Mouse (Mus musculus) embryonic facial prominence, embryonic 14.5 days (tissue): ENCODE data around the gene Unc5b. TPM values are rescaled to one million over a fixed set of nuclear protein-coding genes. Genes with fewer than 3 reads are reported as not detected.

Source experiments
- ATAC-seq: fragments of 200-750 bp; cut with Nextera tagmentation; 2 replicates; pipeline ENCODE4 v1.8.0; 2017; ENCODE audit warnings: low read depth, moderate number of reproducible peaks, moderate TSS enrichment
- DNase-seq: peaks from one replicate; pipeline ENCODE4 v3.0.0-alpha.2; 2015; ENCODE audit warnings: low spot score
- H3K27ac ChIP-seq: fragments of 300-500 bp; sonication (generic); replicated peaks from 2 replicates; pipeline ENCODE4 v1.5.1; 2014; ENCODE audit warnings: low read depth, mild to moderate bottlenecking, low read length, moderate library complexity
- H3K27me3 ChIP-seq: fragments of 300-500 bp; sonication (generic); replicated peaks from 2 replicates; pipeline ENCODE4 v1.6.1; 2014; ENCODE audit warnings: low read length; ENCODE audit not compliant: control insufficient read depth, insufficient read depth
- H3K36me3 ChIP-seq: fragments of 300-500 bp; sonication (generic); 2 replicates; pipeline ENCODE4 v1.6.1; 2014; ENCODE audit warnings: low read length, mixed read lengths; ENCODE audit not compliant: control insufficient read depth, insufficient read depth
- H3K4me1 ChIP-seq: fragments of 300-500 bp; sonication (generic); 2 replicates; pipeline ENCODE4 v1.6.1; 2014; ENCODE audit warnings: antibody characterized with exemption, low read length; ENCODE audit not compliant: control insufficient read depth, insufficient read depth
- H3K4me2 ChIP-seq: fragments of 300-500 bp; sonication (generic); 2 replicates; pipeline ENCODE4 v1.6.1; 2014; ENCODE audit warnings: low read depth, mild to moderate bottlenecking, low read length, moderate library complexity, mixed read lengths
- H3K4me3 ChIP-seq: fragments of 300-500 bp; sonication (generic); 2 replicates; pipeline ENCODE4 v1.5.1; 2014; ENCODE audit warnings: low read depth, mild to moderate bottlenecking, low read length
- H3K9ac ChIP-seq: fragments of 300-500 bp; sonication (generic); 2 replicates; pipeline ENCODE4 v1.6.1; 2014; ENCODE audit warnings: low read depth, mild to moderate bottlenecking, low read length, moderate library complexity, mixed read lengths
- H3K9me3 ChIP-seq: fragments of 300-500 bp; sonication (generic); 2 replicates; pipeline ENCODE4 v1.6.1; 2016; ENCODE audit warnings: low read length; ENCODE audit not compliant: control insufficient read depth
- WGBS: fragments of 180-500 bp; shearing (Covaris S2); extraction: QIAGEN DNeasy Blood & Tissue Kit; methylation state at CpG from one replicate; pipeline ENCODE4 v1.1.7; 2014; 5-methylcytosine and 5-hydroxymethylcytosine counted together
- polyA plus RNA-seq: library from polyadenylated mRNA; unstranded; fragments of >200 nt; fragmentation: Nextera tagmentation; extraction: Ambion mirVana; gene quantifications from 2 replicates; pipeline ENCODE4 v1.2.1, GENCODE M21; 2014

Gene Unc5b
- polyA plus RNA-seq, 1 experiment from 2014 or later = 6.6 TPM

GRCm38 (mm10) chr10:60726896-60727295 is 104.5 kb downstream of the Unc5b start:
- Histone ChIP-seq H3K36me3 (peaks cover 6% of the 10 kb centered on the region; the same call in 1 of the 2 replicates), H3K27me3 (no peaks in the 10 kb centered on the region), H3K9me3 (no peaks in the 10 kb centered on the region), H3K9ac (no peak overlapping the region), H3K4me2 (no peak overlapping the region), H3K4me3 (no peak overlapping the region), H3K4me1 (no peaks in the 10 kb centered on the region), H3K27ac (no peak overlapping the region)
- ATAC-seq (no peak), DNase-seq (no peak)
- 73% methylated on average over 3 of the region's 3 CpGs for WGBS

DNA sequence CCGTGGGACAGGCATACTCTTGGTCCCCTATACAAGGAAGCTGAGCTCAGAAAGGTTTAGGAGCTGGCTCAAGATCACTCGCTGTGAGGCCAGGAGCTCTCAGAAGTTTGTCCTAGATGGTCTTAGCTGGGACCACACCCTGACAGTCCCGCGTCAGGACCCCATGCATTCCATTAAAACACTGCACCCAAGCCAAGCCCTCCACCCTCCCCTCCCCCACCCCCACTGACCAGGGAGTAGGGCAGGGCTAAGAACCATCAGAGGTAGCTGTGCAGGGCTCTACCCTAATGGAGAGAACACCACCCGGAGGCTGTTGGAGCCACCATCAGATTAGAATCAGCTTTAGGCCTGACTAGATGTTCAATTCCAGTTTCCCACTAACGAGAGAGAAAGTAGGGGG is 106.9 kb downstream of the Unc5b start:
- no peak for ATAC-seq
- Histone ChIP-seq H3K9me3 (no peaks in the 10 kb centered on the region), H3K36me3 (peaks cover 6% of the 10 kb centered on the region; the same call in 1 of the 2 replicates), H3K27me3 (no peaks in the 10 kb centered on the region), H3K9ac (no peak overlapping the region), H3K4me2 (no peak overlapping the region), H3K4me3 (no peak overlapping the region), H3K4me1 (no peaks in the 10 kb centered on the region), H3K27ac (no peak overlapping the region)
- WGBS = 77% methylated on average over 6 of the region's 6 CpGs
- DNase-seq = no peak

DNA sequence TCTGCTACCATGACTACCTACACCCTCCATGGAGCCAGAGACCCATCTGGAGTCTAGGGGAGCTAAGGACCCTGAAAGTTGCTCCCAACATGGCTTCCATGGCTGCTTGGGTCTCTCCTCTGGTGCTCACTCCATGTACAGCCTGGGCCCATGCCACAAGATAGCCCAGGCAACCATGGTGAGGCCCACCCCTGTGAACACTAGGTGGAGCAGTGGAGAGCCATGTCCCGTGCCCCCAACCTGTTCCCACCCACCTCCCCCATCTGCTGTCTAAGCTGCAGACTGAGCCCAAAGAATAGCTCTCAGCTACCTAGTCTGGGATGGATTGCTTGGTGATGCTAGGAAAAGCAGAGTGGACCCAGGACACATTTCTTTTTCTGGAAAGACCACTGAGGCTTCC is 108.0 kb downstream of the Unc5b start:
- Histone ChIP-seq H3K4me1 (no peaks in the 10 kb centered on the region), H3K9ac (no peak overlapping the region), H3K4me3 (no peak overlapping the region), H3K27ac (no peak overlapping the region), H3K27me3 (no peaks in the 10 kb centered on the region), H3K36me3 (peaks cover 12% of the 10 kb centered on the region; the same call in 1 of the 2 replicates), H3K4me2 (no peak overlapping the region), H3K9me3 (no peaks in the 10 kb centered on the region)
- 60% methylated on average over 1 of the region's 1 CpGs for WGBS
- ATAC-seq (no peak), DNase-seq (no peak)

GRCm38 (mm10) chr10:60721640-60722039 is 109.7 kb downstream of the Unc5b start:
- ATAC-seq (no peak), DNase-seq (no peak)
- Histone ChIP-seq H3K4me1 (no peaks in the 10 kb centered on the region), H3K9ac (no peak overlapping the region), H3K27me3 (no peaks in the 10 kb centered on the region), H3K36me3 (peaks cover 14% of the 10 kb centered on the region), H3K4me3 (no peak overlapping the region), H3K9me3 (no peaks in the 10 kb centered on the region), H3K4me2 (no peak overlapping the region), H3K27ac (no peak overlapping the region)
- 71% methylated on average over 12 of the region's 12 CpGs for WGBS

GRCm38 (mm10) chr10:60720461-60720860 is 110.9 kb downstream of the Unc5b start:
- WGBS = 95% methylated on average over 5 of the region's 5 CpGs
- no peak for ATAC-seq
- H3K9ac ChIP-seq = no peak overlapping the region

GRCm38 (mm10) chr10:60718491-60718890 is 112.9 kb downstream of the Unc5b start:
- H3K9ac ChIP-seq = no peak overlapping the region
- WGBS = 72% methylated on average over 2 of the region's 2 CpGs
- H3K27ac ChIP-seq = no peak overlapping the region
- no peak overlapping the region for H3K4me3 ChIP-seq
- no peaks in the 10 kb centered on the region for H3K27me3 ChIP-seq
- ATAC-seq (no peak), DNase-seq (no peak)
- no peaks in the 10 kb centered on the region for H3K4me1 ChIP-seq
- H3K4me2 ChIP-seq = no peak overlapping the region
- peaks cover 15% of the 10 kb centered on the region for H3K9me3 ChIP-seq
- peaks cover 37% of the 10 kb centered on the region for H3K36me3 ChIP-seq

More at GRCm38 (mm10) chr10:60720461-60720860, 110.9 kb downstream of the Unc5b start:
- H3K4me3 ChIP-seq = no peak overlapping the region
- no peaks in the 10 kb centered on the region for H3K4me1 ChIP-seq
- no peak overlapping the region for H3K27ac ChIP-seq
- H3K4me2 ChIP-seq = no peak overlapping the region
- H3K9me3 ChIP-seq = no peaks in the 10 kb centered on the region
- H3K27me3 ChIP-seq = no peaks in the 10 kb centered on the region
- peaks cover 25% of the 10 kb centered on the region for H3K36me3 ChIP-seq
- DNase-seq = no peak

GRCm38 (mm10) chr10:60716449-60716848 is 114.9 kb downstream of the Unc5b start:
- H3K27me3 ChIP-seq = no peaks in the 10 kb centered on the region
- H3K36me3 ChIP-seq = peaks cover 41% of the 10 kb centered on the region
- H3K9me3 ChIP-seq = peaks cover 18% of the 10 kb centered on the region
- no peak overlapping the region for H3K9ac ChIP-seq
- no peak overlapping the region for H3K4me2 ChIP-seq
- no peak overlapping the region for H3K27ac ChIP-seq
- WGBS = 97% methylated on average over 3 of the region's 3 CpGs
- no peak for ATAC-seq
- H3K4me3 ChIP-seq = no peak overlapping the region
- DNase-seq = no peak
- H3K4me1 ChIP-seq = no peaks in the 10 kb centered on the region

Other genes starting within 250 kb of the Unc5b start
- gene Cdh23, start 135.1 kb downstream of the Unc5b start, polyA plus RNA-seq = 1.0 and 1.2 TPM in 2 replicates
- 9.0 and 9.9 TPM in 2 replicates for gene Slc29a3, start 78.8 kb downstream of the Unc5b start, polyA plus RNA-seq